Mouse (Mus musculus) retina, embryonic 14.5 days (tissue): ENCODE data around the gene Usp25.

Experiments
- DNase-seq: peaks from one replicate; pipeline ENCODE4 v3.0.0-alpha.2; 2015; ENCODE audit warnings: low spot score

Usp25 gene

GRCm38 (mm10) chr16:77034329-77034728 lies 20.8 kb downstream of the Usp25 start:
- DNase-seq = no peak

DNA sequence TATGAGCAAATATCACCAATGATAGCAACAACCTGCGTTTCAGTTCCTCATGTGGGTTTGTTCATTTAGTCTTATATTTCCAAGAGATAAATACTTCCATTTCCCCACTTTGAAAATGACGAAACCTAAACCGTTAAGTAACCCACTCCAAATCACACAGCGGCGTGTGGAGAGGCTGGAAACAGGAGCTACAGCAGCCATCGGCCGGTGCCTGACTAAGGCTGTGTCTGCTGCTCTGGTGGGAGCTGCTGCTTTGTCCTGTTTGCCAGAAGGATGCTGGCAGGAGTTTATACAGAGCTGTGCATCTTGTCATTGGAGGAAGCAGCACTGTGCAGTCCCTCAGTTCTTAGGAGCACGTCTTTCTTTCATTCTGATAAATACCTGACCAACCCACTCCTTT lies 21.2 kb downstream of the Usp25 start:
- DNase-seq = no peak

DNA sequence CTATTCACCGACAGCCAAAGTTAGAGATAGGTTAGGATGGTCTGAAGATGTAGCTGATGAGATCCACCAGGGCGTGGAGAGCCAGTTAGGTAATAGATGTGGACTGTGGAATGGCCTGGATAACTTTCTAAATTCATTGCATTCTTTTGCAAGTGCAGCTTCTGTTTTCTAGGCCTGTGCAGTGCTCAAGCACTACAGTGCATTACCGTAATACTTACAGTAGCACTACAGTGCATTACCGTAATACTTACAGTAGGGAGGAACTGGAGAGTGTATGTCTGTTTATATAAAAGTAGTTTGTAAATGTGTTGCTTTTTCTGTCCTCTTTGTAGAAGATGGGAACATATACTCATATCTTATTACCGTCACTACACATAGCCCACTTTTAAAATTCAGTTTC lies 28.1 kb downstream of the Usp25 start:
- DNase-seq = no peak

DNA sequence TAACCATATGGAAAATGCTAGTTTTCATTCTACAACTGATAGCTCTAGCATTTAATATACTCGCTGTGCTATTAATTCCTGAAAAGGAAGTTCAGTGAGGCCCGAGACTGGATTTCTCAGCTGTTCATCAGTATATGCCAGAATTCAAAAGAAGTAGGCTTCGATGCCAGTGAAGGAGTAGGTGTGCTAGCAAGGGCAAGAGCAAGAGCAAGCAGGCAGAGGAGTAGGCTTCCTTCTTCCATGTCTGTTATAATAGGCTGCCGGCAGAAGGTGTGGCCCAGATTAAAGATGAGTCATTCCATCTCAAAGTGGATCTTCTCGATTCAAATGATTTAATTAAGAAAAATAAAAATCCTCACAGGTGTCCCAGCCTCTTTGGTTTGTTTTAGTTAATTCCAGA lies 30.0 kb downstream of the Usp25 start:
- DNase-seq = no peak

GRCm38 (mm10) chr16:77054184-77054583 lies 40.7 kb downstream of the Usp25 start:
- no peak for DNase-seq

DNA sequence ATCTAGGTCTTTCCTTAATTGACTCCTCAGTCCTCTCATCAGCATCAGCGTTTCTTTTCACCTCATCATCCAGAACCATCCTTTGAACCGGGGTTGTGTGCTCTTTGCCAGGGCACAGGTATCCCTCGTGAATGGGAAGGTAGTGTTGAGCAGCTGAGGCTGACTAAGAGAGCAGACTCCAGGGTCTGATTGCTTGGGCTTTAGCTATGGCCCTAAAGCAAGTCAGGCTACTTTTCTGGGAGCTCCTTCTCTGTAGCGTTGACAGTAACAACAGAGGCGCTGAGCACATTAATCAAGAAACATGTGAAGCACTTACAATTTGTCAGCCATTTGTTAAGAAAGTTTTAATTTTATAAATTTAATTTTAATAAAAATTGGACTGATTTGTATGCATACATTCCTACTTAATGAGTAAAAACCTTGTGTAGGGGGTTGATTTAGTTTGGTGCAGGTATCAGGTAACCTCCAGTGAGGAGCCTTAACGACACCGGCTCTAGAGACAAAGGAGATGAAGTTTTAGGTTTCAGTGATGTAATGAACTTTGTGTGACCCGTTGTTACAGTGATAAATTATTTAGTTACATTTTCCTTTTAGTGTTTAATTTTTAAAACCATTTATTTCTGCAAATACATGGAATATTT lies 42.1 kb downstream of the Usp25 start:
- DNase-seq = no peak

DNA sequence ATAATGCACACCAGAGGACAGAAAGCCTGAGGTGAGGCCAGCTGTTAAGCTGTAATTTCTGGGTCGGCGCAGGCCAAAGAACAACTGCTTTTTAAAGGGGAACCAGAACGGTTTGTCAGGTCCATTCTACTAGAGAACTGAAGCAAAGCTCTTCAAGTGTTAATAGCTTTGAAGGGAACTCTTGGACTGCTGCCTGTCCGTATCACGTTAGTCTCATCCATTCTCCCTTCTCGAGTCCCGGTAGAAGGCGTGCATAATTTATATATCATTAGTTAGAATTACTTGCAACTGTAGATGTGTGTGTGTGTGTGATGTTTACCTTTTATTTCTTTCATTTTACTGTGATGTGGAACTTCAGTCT lies 42.6 kb downstream of the Usp25 start:
- peak; percentile 45 for DNase-seq

- DNase-seq = peak; percentile 44
Observed at GRCm38 (mm10) chr16:77058567-77058966, 45.1 kb downstream of the Usp25 start.

GRCm38 (mm10) chr16:77060166-77060565 lies 46.7 kb downstream of the Usp25 start:
- no peak for DNase-seq

DNA sequence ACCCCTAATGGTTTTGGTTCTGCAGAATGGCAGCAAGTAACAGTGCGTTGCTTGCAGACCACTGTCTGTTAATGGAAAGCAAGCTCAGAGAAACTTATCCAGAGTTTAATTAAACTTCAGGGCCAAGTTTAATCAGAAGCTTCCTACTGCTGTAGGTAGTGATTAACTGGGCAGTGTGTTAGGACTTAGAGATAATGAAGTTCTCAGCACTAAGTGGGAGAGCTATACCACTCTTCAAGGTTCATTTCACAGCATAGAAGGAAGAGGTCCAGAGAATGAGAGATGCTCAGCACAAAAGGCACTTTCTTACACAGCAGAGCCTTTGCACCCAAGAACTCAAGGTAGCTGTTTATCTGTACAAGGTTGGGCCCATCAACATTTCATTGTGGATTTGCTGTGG lies 50.4 kb downstream of the Usp25 start:
- no peak for DNase-seq

DNA sequence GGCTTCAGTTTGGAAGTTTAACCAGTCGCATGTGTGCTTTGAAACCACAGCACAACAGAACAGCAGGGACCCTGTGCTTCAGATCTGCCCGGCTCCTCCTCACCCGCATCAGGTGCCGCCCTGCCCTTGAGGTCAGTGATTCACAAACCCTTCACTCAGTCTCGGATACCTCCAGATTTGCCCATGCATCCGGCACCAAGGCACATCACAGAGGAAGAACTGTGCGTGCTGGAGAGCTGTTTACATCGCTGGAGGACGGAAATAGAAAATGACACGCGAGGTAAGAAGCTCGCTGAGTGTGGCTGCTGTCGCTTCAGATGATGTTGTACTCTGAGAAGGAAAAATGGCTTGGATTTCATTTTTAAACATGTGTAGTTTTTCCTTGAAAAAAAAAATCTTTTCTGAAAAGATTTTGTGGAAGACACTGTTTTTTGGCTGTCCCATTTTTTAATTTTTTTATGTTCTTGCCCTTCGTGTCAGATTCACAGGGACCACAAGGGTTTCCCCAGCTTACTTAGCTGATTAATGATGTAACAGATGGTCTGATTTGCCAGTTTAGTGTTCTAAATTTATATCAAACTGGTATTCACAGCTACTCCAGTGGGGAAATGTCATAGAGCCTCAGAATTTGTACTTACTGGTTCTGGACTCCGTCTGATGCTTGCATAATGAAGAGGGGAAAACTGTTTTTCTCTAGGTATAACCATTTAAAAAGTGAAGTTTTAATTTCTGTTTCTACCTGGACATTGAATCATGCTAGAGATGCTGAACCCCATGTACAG lies 63.6 kb downstream of the Usp25 start:
- DNase-seq = peak; percentile 5

DNA sequence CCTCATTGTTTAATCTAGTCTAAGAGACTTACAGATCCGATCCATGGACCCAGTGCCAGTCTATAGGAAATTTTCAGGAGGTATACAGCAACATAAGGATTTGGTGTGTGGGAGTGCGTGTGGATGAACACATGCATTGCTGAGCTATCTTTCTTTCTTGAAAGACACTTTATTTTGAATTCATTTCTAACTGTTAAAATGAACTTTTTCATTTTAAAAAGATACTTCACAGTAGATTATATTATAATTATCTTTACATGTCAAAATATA lies 64.2 kb downstream of the Usp25 start:
- DNase-seq = no peak

DNA sequence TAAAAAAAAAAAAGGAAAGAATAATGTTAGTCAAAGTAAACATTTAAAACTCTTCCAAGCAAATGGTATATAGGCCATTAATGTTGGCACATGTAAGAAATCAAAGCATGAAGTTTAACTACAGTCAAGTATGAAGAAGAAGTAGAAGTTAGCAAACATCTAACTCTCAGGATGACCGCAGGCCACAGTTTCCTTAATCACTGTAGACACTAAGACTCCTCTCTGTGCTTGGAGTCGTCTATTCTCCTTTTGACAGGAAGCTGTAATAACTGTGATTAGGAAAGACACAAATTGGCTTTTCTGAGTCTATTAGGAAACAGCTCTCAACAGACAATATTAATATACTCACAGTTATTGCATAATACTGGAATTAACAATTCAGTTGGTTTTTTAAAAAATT lies 70.6 kb downstream of the Usp25 start:
- DNase-seq = no peak

DNA sequence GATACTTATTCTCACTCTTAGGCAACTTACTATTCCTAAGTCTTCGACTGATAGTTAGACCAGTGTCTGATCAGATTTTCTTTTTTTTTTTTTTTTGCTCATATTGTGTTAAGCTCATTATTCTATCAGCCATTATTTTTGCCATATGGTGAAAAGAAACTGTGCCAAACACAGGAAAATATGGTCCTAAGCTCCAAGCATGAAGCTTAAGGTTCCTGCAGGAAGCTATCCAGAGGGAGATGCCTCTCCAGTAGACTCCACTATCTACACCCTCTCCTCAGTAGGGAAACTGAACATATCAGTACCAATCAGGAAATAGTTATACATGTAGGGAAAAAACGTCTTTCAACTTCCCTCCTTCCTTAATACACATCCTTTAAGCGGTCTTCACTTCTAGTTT lies 76.3 kb downstream of the Usp25 start:
- DNase-seq = no peak

DNA sequence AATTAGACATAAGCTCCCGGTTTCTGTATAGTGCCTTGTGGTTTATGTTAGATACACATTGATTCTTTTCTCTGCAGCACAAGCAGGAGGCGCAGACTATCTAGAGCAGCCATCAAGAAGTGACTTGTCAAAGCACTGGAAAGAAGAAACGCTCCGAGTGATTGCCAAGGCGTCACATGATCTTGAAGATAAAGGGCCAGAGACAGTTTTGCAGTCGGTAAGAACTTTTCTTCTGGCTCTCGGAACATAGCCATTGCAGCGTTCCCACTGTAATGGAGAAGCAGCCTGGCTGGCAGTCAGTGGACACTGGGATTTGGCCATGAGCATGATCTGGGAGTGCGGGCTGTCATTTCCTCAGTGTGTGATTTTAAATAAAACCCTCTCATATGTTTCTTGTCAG lies 80.0 kb downstream of the Usp25 start:
- DNase-seq = no peak

GRCm38 (mm10) chr16:77095017-77095551 lies 81.6 kb downstream of the Usp25 start:
- no peak for DNase-seq

DNA sequence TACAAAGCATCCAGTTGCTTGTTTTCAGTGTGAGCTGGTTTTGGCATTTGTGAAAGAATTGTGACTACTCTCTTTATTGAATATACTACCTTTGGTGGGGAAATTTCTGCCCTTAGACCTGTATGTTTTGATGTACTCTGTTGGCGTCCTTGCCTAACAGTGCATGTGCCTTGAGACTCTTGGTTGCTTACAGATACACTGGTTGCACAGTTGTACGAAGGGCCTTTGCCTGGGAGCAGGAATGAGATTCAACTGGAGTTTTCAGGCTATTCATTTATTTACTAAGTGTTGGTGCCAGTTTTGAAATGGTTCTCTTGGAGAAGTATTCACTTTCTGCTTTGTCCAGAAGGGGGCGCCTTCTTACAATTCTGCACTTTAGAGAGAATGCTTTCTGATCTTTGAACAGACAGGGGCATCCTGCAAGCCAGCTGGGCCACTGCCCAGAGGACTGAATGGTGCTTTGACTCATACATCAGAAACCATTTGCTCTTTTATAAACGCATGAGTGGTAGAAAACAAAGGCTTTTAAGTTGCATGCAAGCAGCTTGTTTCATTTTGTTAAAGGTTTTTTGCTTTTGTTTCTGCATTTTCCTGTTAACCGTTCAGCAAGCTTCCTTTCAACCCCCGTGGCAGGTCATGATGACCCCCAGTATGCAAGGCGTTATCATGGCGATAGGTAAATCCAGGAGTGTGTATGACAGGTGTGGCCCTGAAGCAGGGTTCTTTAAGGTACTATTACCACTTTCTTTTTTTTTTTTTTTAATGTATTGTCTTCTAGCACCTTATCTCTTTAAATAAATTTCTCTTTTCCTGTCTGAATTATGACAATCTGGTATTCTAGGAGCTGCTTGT lies 85.7 kb downstream of the Usp25 start:
- DNase-seq = peak; percentile 81

- DNase-seq = no peak
Observed at GRCm38 (mm10) chr16:77103637-77104264, 90.2 kb downstream of the Usp25 start.

DNA sequence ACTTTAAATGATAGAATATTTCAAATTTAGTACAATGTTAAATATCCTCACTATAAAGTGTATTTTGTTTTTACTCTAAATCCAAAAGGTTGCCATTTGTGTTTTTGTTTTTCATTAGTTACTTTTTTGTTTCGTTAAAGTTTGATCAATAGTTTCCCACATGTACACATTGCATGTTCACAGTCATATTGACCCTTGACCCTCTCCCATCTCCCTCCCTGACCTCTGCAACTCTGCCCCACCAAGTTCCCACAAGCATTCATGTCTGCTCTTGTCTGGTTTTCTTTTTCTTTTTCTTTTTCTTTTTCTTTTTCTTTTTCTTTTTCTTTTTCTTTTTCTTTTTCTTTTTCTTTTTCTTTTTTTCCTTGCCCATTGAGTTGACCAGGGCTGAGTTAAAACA lies 97.8 kb downstream of the Usp25 start:
- no peak for DNase-seq

GRCm38 (mm10) chr16:77125908-77126307 lies 112.4 kb downstream of the Usp25 start:
- no peak for DNase-seq

DNA sequence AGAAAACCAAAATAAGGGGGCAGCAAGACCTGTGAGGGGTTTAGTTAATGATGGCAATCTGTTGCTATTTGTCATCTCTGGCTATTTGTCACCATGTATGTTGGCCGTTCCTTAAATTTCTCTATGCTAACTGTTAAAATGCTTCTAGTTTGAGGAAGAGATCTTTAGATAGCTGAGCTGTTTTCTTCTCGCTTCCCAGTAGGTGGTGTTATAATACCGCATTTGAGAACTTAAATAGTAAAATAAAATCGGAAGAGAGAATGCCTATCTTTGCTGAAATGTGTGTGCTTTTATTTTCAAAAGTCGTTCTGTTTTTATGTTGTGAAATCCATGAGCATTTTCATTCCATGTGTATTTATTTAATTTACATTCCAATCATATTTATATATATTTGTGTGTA lies 115.2 kb downstream of the Usp25 start:
- peak; percentile 38 for DNase-seq

DNA sequence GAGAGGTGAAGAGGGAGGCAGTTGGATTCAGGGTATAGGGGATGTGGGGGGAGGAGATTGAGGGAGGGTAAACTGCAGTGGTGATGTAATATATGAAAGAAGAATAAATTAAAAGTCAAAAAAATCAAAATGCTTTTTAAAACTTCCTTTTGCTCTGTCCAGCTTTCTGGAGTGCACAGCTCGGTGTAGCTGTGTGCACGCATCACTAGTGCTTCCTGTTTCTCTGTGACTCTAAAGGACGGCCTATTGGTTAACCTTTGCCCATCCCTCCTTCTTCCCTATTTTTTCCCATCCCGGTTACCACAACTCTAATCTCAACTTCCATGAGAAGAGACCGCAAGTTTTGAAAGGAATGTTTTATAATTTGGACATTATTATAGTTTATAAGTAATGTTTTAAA lies 119.5 kb downstream of the Usp25 start:
- no peak for DNase-seq

GRCm38 (mm10) chr16:77140651-77141050 lies 127.1 kb downstream of the Usp25 start:
- DNase-seq = no peak
